Mouse (Mus musculus) midbrain, embryonic 11.5 days (tissue): ENCODE measurements around the gene 2200002J24Rik. TPM values are rescaled to one million over a fixed set of nuclear protein-coding genes. Genes with fewer than 3 reads are reported as not detected.
"Not testable (repeated sequence)": the region's sequence is repeated elsewhere in the genome, so short reads cannot be mapped to it uniquely, and the experiment has no call there.

Experiments used
- ATAC-seq: fragments of 200-750 bp; cut with Nextera tagmentation; 2 replicates; pipeline ENCODE4 v1.8.0; 2017; ENCODE audit warnings: moderate TSS enrichment, moderate library complexity; ENCODE audit not compliant: low FRiP score
- DNase-seq: peaks from one replicate; pipeline ENCODE4 v3.0.0; 2015; ENCODE audit warnings: low spot score; ENCODE audit errors: missing footprints
- H3K27ac ChIP-seq: fragments of 300-500 bp; sonication (generic); 2 replicates; pipeline ENCODE4 v1.5.1; 2014; ENCODE audit warnings: low read depth, low read length
- H3K27me3 ChIP-seq: fragments of 300-500 bp; sonication (generic); 2 replicates; pipeline ENCODE4 v1.6.1; 2014; ENCODE audit warnings: mild to moderate bottlenecking, low read length, moderate library complexity, mixed read lengths; ENCODE audit not compliant: control insufficient read depth, insufficient read depth
- H3K36me3 ChIP-seq: fragments of 300-500 bp; sonication (generic); 2 replicates; pipeline ENCODE4 v1.6.1; 2014; ENCODE audit warnings: mild to moderate bottlenecking, low read length, moderate library complexity, mixed read lengths; ENCODE audit not compliant: control insufficient read depth, insufficient read depth
- H3K4me1 ChIP-seq: fragments of 300-500 bp; sonication (generic); 2 replicates; pipeline ENCODE4 v1.6.1; 2014; ENCODE audit warnings: low read length; ENCODE audit not compliant: control insufficient read depth, insufficient read depth
- H3K4me2 ChIP-seq: fragments of 300-500 bp; sonication (generic); 2 replicates; pipeline ENCODE4 v1.6.1; 2014; ENCODE audit warnings: mild to moderate bottlenecking, moderate library complexity
- H3K4me3 ChIP-seq: fragments of 300-500 bp; sonication (generic); 2 replicates; pipeline ENCODE4 v1.5.1; 2014; ENCODE audit warnings: low read depth, low read length
- H3K9ac ChIP-seq: fragments of 300-500 bp; sonication (generic); 2 replicates; pipeline ENCODE4 v1.6.1; 2014; ENCODE audit warnings: low read length
- H3K9me3 ChIP-seq: fragments of 300-500 bp; sonication (generic); 2 replicates; pipeline ENCODE4 v1.6.1; 2016; ENCODE audit warnings: low read length; ENCODE audit not compliant: control insufficient read depth
- WGBS: fragments of 180-500 bp; shearing (Covaris S2); extraction: QIAGEN DNeasy Blood & Tissue Kit; methylation state at CpG from one replicate; pipeline ENCODE4 v1.1.7; 2014; 5-methylcytosine and 5-hydroxymethylcytosine counted together
- polyA plus RNA-seq: library from polyadenylated mRNA; unstranded; fragments of >200 nt; fragmentation: Nextera tagmentation; extraction: Ambion mirVana; gene quantifications from 2 replicates; pipeline ENCODE4 v1.2.1, GENCODE M21; 2014

2200002J24Rik gene
- polyA plus RNA-seq, 1 experiment from 2014 or later, result not detected

GRCm38 (mm10) chr7:30743617-30744016, 44.9 kb downstream of the 2200002J24Rik start, which contains the start of gene Gapdhs:
Gapdhs (minus strand) TSS chr7:30743681.
- 100% methylated on average over 1 of the region's 4 CpGs for WGBS
- H3K9me3 ChIP-seq, H3K4me3 ChIP-seq, H3K4me1 ChIP-seq, H3K27me3 ChIP-seq, DNase-seq, H3K9ac ChIP-seq, H3K27ac ChIP-seq, H3K4me2 ChIP-seq, ATAC-seq, H3K36me3 ChIP-seq: not testable (repeated sequence)

GRCm38 (mm10) chr7:30744022-30744598, 45.4 kb downstream of the 2200002J24Rik start:
- Histone ChIP-seq H3K9me3 (no peaks in the 10 kb centered on the region), H3K9ac (no peak overlapping the region), H3K4me2 (no peak overlapping the region), H3K36me3 (no peaks in the 10 kb centered on the region), H3K4me1 (no peaks in the 10 kb centered on the region), H3K27me3 (no peaks in the 10 kb centered on the region), H3K4me3 (no peak overlapping the region), H3K27ac (no peak overlapping the region)
- ATAC-seq (no peak), DNase-seq (peak; percentile 78)
- 57% methylated on average over 4 of the region's 4 CpGs for WGBS

- Histone ChIP-seq H3K27ac (no peak overlapping the region), H3K9me3 (no peaks in the 10 kb centered on the region), H3K36me3 (no peaks in the 10 kb centered on the region), H3K4me1 (no peaks in the 10 kb centered on the region), H3K4me2 (no peak overlapping the region), H3K27me3 (no peaks in the 10 kb centered on the region), H3K4me3 (no peak overlapping the region), H3K9ac (no peak overlapping the region)
- ATAC-seq (no peak), DNase-seq (peak; percentile 81)
- 86% methylated on average over 7 of the region's 7 CpGs for WGBS
These were observed 48.9 kb downstream of the 2200002J24Rik start for GRCm38 (mm10) chr7:30747525-30748204.

Other genes starting within 250 kb of the 2200002J24Rik start
- gene Kirrel2, start 241.2 kb upstream of the 2200002J24Rik start, polyA plus RNA-seq, result 0.58 and 0.61 TPM in 2 replicates
- gene Nphs1, start 240.6 kb upstream of the 2200002J24Rik start, polyA plus RNA-seq, result not detected in 2 replicates
- not detected in 2 replicates for gene Prodh2, start 205.3 kb upstream of the 2200002J24Rik start, polyA plus RNA-seq
- 32.0 and 41.1 TPM in 2 replicates for gene Arhgap33, start 163.9 kb upstream of the 2200002J24Rik start, polyA plus RNA-seq
- 4.2 and 4.6 TPM in 2 replicates for gene Hspb6, start 146.7 kb upstream of the 2200002J24Rik start, polyA plus RNA-seq
- 11.3 and 11.5 TPM in 2 replicates for gene Proser3, start 146.6 kb upstream of the 2200002J24Rik start, polyA plus RNA-seq
- gene Lin37, start 139.1 kb upstream of the 2200002J24Rik start, polyA plus RNA-seq, result 48.7 and 49.7 TPM in 2 replicates
- gene U2af1l4, start 135.6 kb upstream of the 2200002J24Rik start, polyA plus RNA-seq, result 90.7 and 94.8 TPM in 2 replicates
- gene Gm49396, start 135.6 kb upstream of the 2200002J24Rik start, polyA plus RNA-seq, result 6.9 and 7.5 TPM in 2 replicates
- gene Psenen, start 135.3 kb upstream of the 2200002J24Rik start, polyA plus RNA-seq, result 98.0 and 110 TPM in 2 replicates
- gene Igflr1, start 133.5 kb upstream of the 2200002J24Rik start, polyA plus RNA-seq, result 4.0 and 4.1 TPM in 2 replicates
- gene Kmt2b, start 110.2 kb upstream of the 2200002J24Rik start, polyA plus RNA-seq, result 10.3 and 10.7 TPM in 2 replicates
- 0.21 and 0.25 TPM in 2 replicates for gene Zbtb32, start 100.0 kb upstream of the 2200002J24Rik start, polyA plus RNA-seq
- 0.67 and 1.0 TPM in 2 replicates for gene Upk1a, start 86.1 kb upstream of the 2200002J24Rik start, polyA plus RNA-seq
- gene Cox6b1, start 72.8 kb upstream of the 2200002J24Rik start, polyA plus RNA-seq, result 791 and 797 TPM in 2 replicates
- gene Etv2, start 63.1 kb upstream of the 2200002J24Rik start, polyA plus RNA-seq, result not detected in 2 replicates
- 112 and 138 TPM in 2 replicates for gene Rbm42, start 48.6 kb upstream of the 2200002J24Rik start, polyA plus RNA-seq
- gene Haus5, start 33.9 kb upstream of the 2200002J24Rik start, polyA plus RNA-seq, result 51.0 and 52.4 TPM in 2 replicates
- not detected in 2 replicates for gene Pmis2, start 27.3 kb upstream of the 2200002J24Rik start, polyA plus RNA-seq
- 0.70 and 1.1 TPM in 2 replicates for gene Atp4a, start 13.3 kb downstream of the 2200002J24Rik start, polyA plus RNA-seq
- gene Tmem147, start 30.6 kb downstream of the 2200002J24Rik start, polyA plus RNA-seq, result 140 and 153 TPM in 2 replicates
- 0.19 and 0.48 TPM in 2 replicates for gene Gapdhs, start 44.8 kb downstream of the 2200002J24Rik start, polyA plus RNA-seq
- 0.54 and 1.1 TPM in 2 replicates for gene Sbsn, start 52.5 kb downstream of the 2200002J24Rik start, polyA plus RNA-seq
- not detected in 2 replicates for gene Dmkn, start 64.8 kb downstream of the 2200002J24Rik start, polyA plus RNA-seq
- not detected in 2 replicates for gene Krtdap, start 89.0 kb downstream of the 2200002J24Rik start, polyA plus RNA-seq
- gene Ffar2, start 124.8 kb downstream of the 2200002J24Rik start, polyA plus RNA-seq, result not detected in 2 replicates
- not detected in 2 replicates for gene Ffar3, start 157.3 kb downstream of the 2200002J24Rik start, polyA plus RNA-seq
- not detected in 2 replicates for gene Ffar1, start 162.6 kb downstream of the 2200002J24Rik start, polyA plus RNA-seq
- not detected in 2 replicates for gene Cd22, start 181.4 kb downstream of the 2200002J24Rik start, polyA plus RNA-seq
- 0.44 and 0.47 TPM in 2 replicates for gene Mag, start 215.9 kb downstream of the 2200002J24Rik start, polyA plus RNA-seq
- gene Hamp2, start 225.8 kb downstream of the 2200002J24Rik start, polyA plus RNA-seq, result not detected in 2 replicates
- gene Hamp, start 245.1 kb downstream of the 2200002J24Rik start, polyA plus RNA-seq, result 0.40 TPM in 1 of 2 replicates, not detected in the other